In the genomic region with DNA sequence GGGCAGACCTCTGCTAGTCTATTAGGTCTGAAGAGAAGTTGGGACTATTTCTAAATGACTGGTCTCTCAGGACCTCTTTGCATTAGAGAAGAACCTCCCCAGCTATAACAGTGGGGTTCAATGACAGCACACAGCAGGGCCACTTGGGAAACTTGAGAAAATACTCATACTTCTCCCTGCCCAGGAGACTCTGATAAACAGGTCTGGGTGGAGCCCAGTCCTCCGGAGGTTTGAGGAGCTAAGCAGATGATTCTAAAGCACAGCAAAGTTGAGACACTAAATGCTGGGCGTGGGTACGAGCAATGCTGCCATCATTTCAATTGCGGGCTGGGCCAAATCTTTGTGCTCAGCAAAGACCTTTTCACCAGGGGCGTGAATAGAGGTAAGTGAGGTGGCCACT, we compare ENCODE assay signal across 27 mouse cellular contexts. TPM values are rescaled to one million over a fixed set of nuclear protein-coding genes. Genes with fewer than 3 reads are reported as not detected.
DNase-seq lines count a peak whose midpoint lies in the region; ATAC-seq and TF ChIP-seq lines count a peak whose summit lies in the region.
"Had no signal": no experiment of that assay in that cellular context is flagged by ENCODE, and none has a peak within 500 bp of the region (broad histone marks: within the 10 kb centered on the region; RNA-seq: fewer than 3 reads in every experiment).

No protein-coding gene starts in this region.

- H3K9ac ChIP-seq in intestine, embryonic 15.5 days: no peak overlapping the region
- no peak overlapping the region for H3K9ac ChIP-seq in intestine, embryonic 16.5 days (ENCODE audit: low read depth, low read length)
- H3K9ac ChIP-seq in liver, embryonic 14.5 days (replicated peaks): peak overlapping the region; percentile 89
- no peak overlapping the region for H3K9ac ChIP-seq in stomach, postnatal 0 days (ENCODE audit: low read length)
- H3K9ac ChIP-seq: forebrain, embryonic 12.5 days; forebrain, postnatal 0 days; hindbrain, embryonic 15.5 days; midbrain, embryonic 13.5 days; neural tube, embryonic 13.5 days had no signal

- ATAC-seq in intestine, embryonic 15.5 days: 0 out of 2 replicates have a peak, but pooled peaks have one; percentile 39
- ATAC-seq in intestine, embryonic 16.5 days: no peak
- ATAC-seq in erythroid progenitor cell, adult 5-6 weeks (replicated peaks; ENCODE audit: low FRiP score, poor library complexity, severe bottlenecking): peak; percentile 77
- peak; percentile 82 for ATAC-seq in liver, embryonic 14.5 days (ENCODE audit: insufficient read depth)
- no peak for ATAC-seq in stomach, postnatal 0 days (ENCODE audit: low FRiP score, low TSS enrichment)
- ATAC-seq: forebrain, postnatal 0 days; inflammation-experienced regulatory T-cells, adult 6 months; midbrain, embryonic 13.5 days; Patski had no signal

- no peak for TF ChIP-seq CTCF in liver, embryonic 14.5 days (IDR thresholded peaks at IDR 0.05; ENCODE audit: low read depth)
- TF ChIP-seq CTCF in stomach, postnatal 0 days (IDR thresholded peaks at IDR 0.05; ENCODE audit: low read depth): no peak

- no peaks in the 10 kb centered on the region for H3K27me3 ChIP-seq in intestine, embryonic 15.5 days (replicated peaks)
- H3K27me3 ChIP-seq in intestine, embryonic 16.5 days (replicated peaks; ENCODE audit: control insufficient read depth, insufficient read depth, low read length): no peaks in the 10 kb centered on the region
- no peaks in the 10 kb centered on the region for H3K27me3 ChIP-seq in liver, embryonic 14.5 days (ENCODE audit: control insufficient read depth, insufficient read depth, low read length)
- no peaks in the 10 kb centered on the region for H3K27me3 ChIP-seq in stomach, postnatal 0 days (ENCODE audit: control insufficient read depth, insufficient read depth, low read length)
- H3K27me3 ChIP-seq in heart, embryonic 10.5 days (ENCODE audit: insufficient read depth, poor library complexity, severe bottlenecking): no peaks in the 10 kb centered on the region
- peaks cover 8% of the 10 kb centered on the region; the same call in 1 of the 2 replicates for H3K27me3 ChIP-seq in forebrain, embryonic 10.5 days (ENCODE audit: poor library complexity, severe bottlenecking)
- H3K27me3 ChIP-seq: CH12.LX; forebrain, embryonic 12.5 days; hindbrain, embryonic 15.5 days; midbrain, embryonic 13.5 days; neural tube, embryonic 13.5 days; Patski had no signal

- 83% methylated on average over 5 of the region's 5 CpGs for WGBS in intestine, embryonic 15.5 days
- 77% methylated on average over 5 of the region's 5 CpGs for WGBS in intestine, embryonic 16.5 days
- WGBS in liver, embryonic 14.5 days (ENCODE audit: insufficient replicate concordance): 38% methylated on average over 5 of the region's 5 CpGs
- 72% methylated on average over 5 of the region's 5 CpGs for WGBS in stomach, postnatal 0 days
- 72% methylated on average over 5 of the region's 5 CpGs for WGBS in heart, embryonic 10.5 days
- WGBS in forebrain, embryonic 10.5 days: 81% methylated on average over 5 of the region's 5 CpGs

- H3K36me3 ChIP-seq in intestine, embryonic 15.5 days: no peaks in the 10 kb centered on the region
- H3K36me3 ChIP-seq in intestine, embryonic 16.5 days (ENCODE audit: control insufficient read depth, insufficient read depth, low read length): no peaks in the 10 kb centered on the region
- no peaks in the 10 kb centered on the region; the same call in 1 of the 2 replicates for H3K36me3 ChIP-seq in liver, embryonic 14.5 days (replicated peaks; ENCODE audit: control insufficient read depth, insufficient read depth, low read depth)
- no peaks in the 10 kb centered on the region for H3K36me3 ChIP-seq in stomach, postnatal 0 days (ENCODE audit: control insufficient read depth, insufficient read depth, low read length)
- no peaks in the 10 kb centered on the region for H3K36me3 ChIP-seq in heart, embryonic 10.5 days
- H3K36me3 ChIP-seq in forebrain, embryonic 10.5 days (replicated peaks): no peaks in the 10 kb centered on the region
- H3K36me3 ChIP-seq: forebrain, embryonic 12.5 days; hindbrain, embryonic 10.5 days; hindbrain, embryonic 15.5 days; midbrain, embryonic 13.5 days; neural tube, embryonic 13.5 days had no signal

- 0 out of 2 replicates have a peak, but pooled peaks cover 4% of the 10 kb centered on the region for H3K4me1 ChIP-seq in intestine, embryonic 15.5 days (replicated peaks)
- H3K4me1 ChIP-seq in intestine, embryonic 16.5 days (ENCODE audit: control insufficient read depth, insufficient read depth, low read length): 0 out of 2 replicates have a peak, but pooled peaks cover 5% of the 10 kb centered on the region
- peaks cover 69 to 72% of the 10 kb centered on the region in 2 experiments for H3K4me1 ChIP-seq in liver, embryonic 14.5 days (replicated peaks; ENCODE audit: control insufficient read depth in 2 of 2, insufficient read depth in 2 of 2, low read length in 1 of 2)
- H3K4me1 ChIP-seq in stomach, postnatal 0 days (replicated peaks; ENCODE audit: control insufficient read depth, insufficient read depth): no peaks in the 10 kb centered on the region
- H3K4me1 ChIP-seq in heart, embryonic 10.5 days: peaks cover 13% of the 10 kb centered on the region
- peaks cover 14% of the 10 kb centered on the region for H3K4me1 ChIP-seq in forebrain, embryonic 10.5 days
- H3K4me1 ChIP-seq: forebrain, embryonic 12.5 days; hindbrain, embryonic 15.5 days had no signal

- no peaks in the 10 kb centered on the region for H3K9me3 ChIP-seq in intestine, embryonic 15.5 days
- H3K9me3 ChIP-seq in intestine, embryonic 16.5 days (ENCODE audit: control insufficient read depth, low read length): no peaks in the 10 kb centered on the region
- H3K9me3 ChIP-seq in liver, embryonic 14.5 days (ENCODE audit: control insufficient read depth, low read length): no peaks in the 10 kb centered on the region
- no peaks in the 10 kb centered on the region for H3K9me3 ChIP-seq in stomach, postnatal 0 days (ENCODE audit: control insufficient read depth, low read length)
- H3K9me3 ChIP-seq in heart, embryonic 10.5 days: no peaks in the 10 kb centered on the region
- H3K9me3 ChIP-seq in forebrain, embryonic 10.5 days: no peaks in the 10 kb centered on the region
- H3K9me3 ChIP-seq: forebrain, embryonic 12.5 days; hindbrain, embryonic 10.5 days; hindbrain, embryonic 15.5 days; midbrain, embryonic 13.5 days; neural tube, embryonic 13.5 days had no signal

- intact Hi-C loops in left cerebral cortex, postnatal 10 days (cut with DNase I): no loop called here

- peak in 2 of 3 experiments; percentile 64 to 68 for DNase-seq in liver, embryonic 14.5 days (ENCODE audit: low read depth in 3 of 3, low spot score in 3 of 3)
- no peak for DNase-seq in stomach, postnatal 0 days (ENCODE audit: low spot score)
- no peak for DNase-seq in heart, embryonic 10.5 days (ENCODE audit: low spot score)
- DNase-seq in left cerebral cortex, postnatal 10 days (ENCODE audit: extremely low spot score in 1 of 2, low spot score in 2 of 2): no peak
- no peak for DNase-seq in forebrain, embryonic 10.5 days (ENCODE audit: extremely low spot score, low spot score)
- DNase-seq: adrenal gland, postnatal 25 days; cerebellum, adult 8-10 months; cerebellum, postnatal 36 days; forebrain, postnatal 0 days; gastrocnemius, postnatal 10 days; heart, postnatal 14 days; kidney, adult 2 months; kidney, postnatal 4 days; layer of hippocampus, postnatal 36 days had no signal

- no peak overlapping the region for H3K4me3 ChIP-seq in intestine, embryonic 15.5 days (replicated peaks)
- H3K4me3 ChIP-seq in intestine, embryonic 16.5 days (ENCODE audit: low read length): no peak overlapping the region
- peak overlapping the region; percentile 64 to 88 for H3K4me3 ChIP-seq in liver, embryonic 14.5 days (ENCODE audit: insufficient read depth in 1 of 2, low read depth in 2 of 2, low read length in 2 of 2)
- H3K4me3 ChIP-seq in stomach, postnatal 0 days (ENCODE audit: low read depth, low read length): no peak overlapping the region
- H3K4me3 ChIP-seq in heart, embryonic 10.5 days: no peak overlapping the region
- no peak overlapping the region for H3K4me3 ChIP-seq in forebrain, embryonic 10.5 days
- H3K4me3 ChIP-seq: forebrain, embryonic 12.5 days; hindbrain, embryonic 10.5 days; hindbrain, embryonic 15.5 days; midbrain, embryonic 13.5 days; neural tube, embryonic 13.5 days had no signal

- peak; percentile 32; the same call in 1 of the 2 replicates for TF ChIP-seq EP300 in liver, embryonic 14.5 days (IDR thresholded peaks at IDR 0.05; ENCODE audit: low read depth)
- TF ChIP-seq EP300 in stomach, postnatal 0 days (optimal IDR thresholded peaks at IDR 0.05): no peak

- no peak overlapping the region for H3K27ac ChIP-seq in intestine, embryonic 15.5 days
- no peak overlapping the region for H3K27ac ChIP-seq in intestine, embryonic 16.5 days (ENCODE audit: low read length)
- peak overlapping the region; percentile 96 for H3K27ac ChIP-seq in liver, embryonic 14.5 days
- H3K27ac ChIP-seq in stomach, postnatal 0 days (replicated peaks): peak overlapping the region; percentile 24; the same call in 1 of the 2 replicates
- no peak overlapping the region for H3K27ac ChIP-seq in heart, embryonic 10.5 days
- no peak overlapping the region for H3K27ac ChIP-seq in forebrain, embryonic 10.5 days
- H3K27ac ChIP-seq: forebrain, embryonic 12.5 days; hindbrain, embryonic 10.5 days; hindbrain, embryonic 15.5 days; kidney, postnatal 0 days; macrophage; midbrain, embryonic 13.5 days; neural tube, embryonic 13.5 days had no signal

- H3K4me2 ChIP-seq in intestine, embryonic 15.5 days (replicated peaks): no peak overlapping the region
- H3K4me2 ChIP-seq in intestine, embryonic 16.5 days (ENCODE audit: low read depth, low read length): no peak overlapping the region
- H3K4me2 ChIP-seq in liver, embryonic 14.5 days (ENCODE audit: low read depth): peak overlapping the region; percentile 71
- H3K4me2 ChIP-seq in stomach, postnatal 0 days (replicated peaks; ENCODE audit: low read depth): no peak overlapping the region
- H3K4me2 ChIP-seq: forebrain, embryonic 12.5 days; hindbrain, embryonic 15.5 days; midbrain, embryonic 13.5 days; neural tube, embryonic 13.5 days had no signal

RNA-seq across cellular contexts. Expression of a gene that starts 15.1 kb away (rescaled TPM):
- 189 and 204 TPM in 2 replicates for polyA plus RNA-seq in intestine, embryonic 15.5 days (2015; fragmentation: Nextera tagmentation; extraction: Ambion mirVana)
- polyA plus RNA-seq in intestine, embryonic 16.5 days (2015; fragmentation: Nextera tagmentation; extraction: Ambion mirVana): 138 and 165 TPM in 2 replicates
- total RNA-seq in erythroid progenitor cell, adult 5-6 weeks (2015; ENCODE audit: low replicate concordance): 6,032 and 6,430 TPM in 2 replicates
- 6,106 and 7,183 TPM in 2 replicates for total RNA-seq in erythroid progenitor cell, adult 5-6 weeks (2017; ENCODE audit: low replicate concordance)
- 977 and 1,014 TPM in 2 replicates for polyA plus RNA-seq in liver, embryonic 14.5 days (2012; rRNA removed)
- polyA plus RNA-seq in liver, embryonic 14.5 days (2014; fragmentation: Nextera tagmentation; extraction: Ambion mirVana): 1,175 and 1,210 TPM in 2 replicates
- polyA plus RNA-seq in stomach, postnatal 0 days (2015; fragmentation: Nextera tagmentation; extraction: Ambion mirVana): 397 and 409 TPM in 2 replicates
- polyA plus RNA-seq in heart, embryonic 10.5 days (2016; fragmentation: Nextera tagmentation; extraction: Ambion mirVana): 108 and 192 TPM in 2 replicates
- total RNA-seq in left cerebral cortex, postnatal 10 days (2021): 100 to 1,000 TPM; 118 to 160 TPM
- 183 and 206 TPM in 2 replicates for polyA plus RNA-seq in forebrain, embryonic 10.5 days (2016; fragmentation: Nextera tagmentation; extraction: Ambion mirVana)

RNA-seq across cellular contexts. Expression of a gene that starts 52.4 kb away (rescaled TPM):
- 77.0 and 77.4 TPM in 2 replicates for polyA plus RNA-seq in intestine, embryonic 15.5 days (2015; fragmentation: Nextera tagmentation; extraction: Ambion mirVana)
- 69.6 and 78.8 TPM in 2 replicates for polyA plus RNA-seq in intestine, embryonic 16.5 days (2015; fragmentation: Nextera tagmentation; extraction: Ambion mirVana)
- 7.6 and 19.3 TPM in 2 replicates for total RNA-seq in erythroid progenitor cell, adult 5-6 weeks (2015; ENCODE audit: low replicate concordance)
- 21.9 and 25.0 TPM in 2 replicates for total RNA-seq in erythroid progenitor cell, adult 5-6 weeks (2017; ENCODE audit: low replicate concordance)
- polyA plus RNA-seq in liver, embryonic 14.5 days (2012; rRNA removed): 5.2 and 11.6 TPM in 2 replicates
- polyA plus RNA-seq in liver, embryonic 14.5 days (2014; fragmentation: Nextera tagmentation; extraction: Ambion mirVana): 30.7 TPM in 2 replicates
- 47.0 and 48.9 TPM in 2 replicates for polyA plus RNA-seq in stomach, postnatal 0 days (2015; fragmentation: Nextera tagmentation; extraction: Ambion mirVana)
- 90.1 and 96.5 TPM in 2 replicates for polyA plus RNA-seq in heart, embryonic 10.5 days (2016; fragmentation: Nextera tagmentation; extraction: Ambion mirVana)
- total RNA-seq in left cerebral cortex, postnatal 10 days (2021): 10 to 100 TPM; 45.6 to 50.6 TPM
- 63.6 and 64.3 TPM in 2 replicates for polyA plus RNA-seq in forebrain, embryonic 10.5 days (2016; fragmentation: Nextera tagmentation; extraction: Ambion mirVana)

Comparison
In these comparisons a context has a peak if more than half of its experiments do, and no peak if none do; other contexts are left out.
1. ATAC-seq: peak in intestine, embryonic 15.5 days (single experiment), erythroid progenitor cell, adult 5-6 weeks (single experiment) and liver, embryonic 14.5 days (single experiment); none in intestine, embryonic 16.5 days (single experiment) and stomach, postnatal 0 days (single experiment).
2. H3K27ac ChIP-seq: peak in liver, embryonic 14.5 days (single experiment) and stomach, postnatal 0 days (single experiment); none in intestine, embryonic 15.5 days (single experiment), intestine, embryonic 16.5 days (single experiment), heart, embryonic 10.5 days (single experiment) and forebrain, embryonic 10.5 days (single experiment).
3. H3K4me3 ChIP-seq: peak in liver, embryonic 14.5 days (2 of 2); none in intestine, embryonic 15.5 days (single experiment), intestine, embryonic 16.5 days (single experiment), stomach, postnatal 0 days (single experiment), heart, embryonic 10.5 days (single experiment) and forebrain, embryonic 10.5 days (single experiment).
4. DNase-seq: peak in liver, embryonic 14.5 days (2 of 3); none in stomach, postnatal 0 days (single experiment), heart, embryonic 10.5 days (single experiment), left cerebral cortex, postnatal 10 days (0 of 2) and forebrain, embryonic 10.5 days (single experiment).